Mouse (Mus musculus) lung, postnatal 0 days (tissue): Measurements from ENCODE around the gene Zfp106.

Experiments
- CTCF ChIP-seq: IDR thresholded peaks from 2 replicates; pipeline ENCODE4 v1.5.1; 2016; ENCODE audit warnings: antibody characterized with exemption, mild to moderate bottlenecking
- EP300 ChIP-seq: IDR thresholded peaks from 2 replicates; pipeline ENCODE4 v1.6.1; 2016; ENCODE audit warnings: antibody characterized with exemption, mild to moderate bottlenecking, control low read depth

DNA sequence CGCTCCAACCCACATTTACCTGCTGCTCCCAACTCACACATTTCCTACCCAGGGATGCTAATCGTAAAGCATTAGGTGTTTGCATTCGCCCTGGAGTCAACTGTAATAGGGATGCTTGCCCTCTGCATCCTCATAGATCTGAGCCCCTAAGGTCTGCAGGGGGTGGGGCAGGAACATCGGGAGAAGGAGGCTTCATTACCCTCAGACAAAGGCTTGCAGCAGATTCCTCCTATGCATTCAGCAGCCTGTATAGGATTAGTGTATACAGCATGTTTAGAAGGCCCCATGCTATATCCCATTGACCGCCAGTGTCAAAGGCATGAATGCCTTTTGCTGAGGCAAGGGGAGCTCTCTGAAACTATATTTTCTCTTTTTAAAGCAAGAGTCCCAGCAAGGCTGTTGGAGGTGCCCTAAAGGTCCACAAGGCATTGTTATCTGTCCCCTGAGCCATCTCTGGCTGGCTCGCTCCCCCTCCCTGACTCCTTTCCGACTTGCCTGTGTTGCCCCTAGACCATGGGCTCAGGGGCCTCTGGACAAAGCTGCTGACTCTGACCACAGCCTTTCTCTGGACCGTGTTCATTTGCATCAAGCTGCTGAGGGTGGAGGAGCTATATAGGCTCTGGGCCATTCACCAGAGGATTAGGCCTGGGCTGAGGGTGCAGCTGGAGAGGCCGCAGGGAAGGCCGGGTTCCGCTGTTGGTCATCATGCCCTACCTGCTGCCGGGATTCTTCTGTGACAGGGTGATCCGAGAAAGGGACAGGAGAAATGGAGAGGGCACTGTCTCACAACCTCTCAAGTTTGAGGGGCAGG lies 87.2 kb downstream of the Zfp106 start:
- TF ChIP-seq CTCF: no peak
- no peak for TF ChIP-seq EP300
